Mouse (Mus musculus): ENCODE measurements around the gene Rgs6. TPM values are rescaled to one million over a fixed set of nuclear protein-coding genes. Genes with fewer than 3 reads are reported as not detected.

The Rgs6 gene
- polyA plus RNA-seq, 1 experiment from 2014 or later = 1.8 TPM

GRCm38 (mm10) chr12:82602823-82603222, 14.7 kb downstream of the Rgs6 start:
- Histone ChIP-seq H3K4me2 (no peak overlapping the region), H3K27me3 (no peaks in the 10 kb centered on the region), H3K4me1 (no peaks in the 10 kb centered on the region; the same call in 1 of the 2 replicates), H3K9me3 (no peaks in the 10 kb centered on the region), H3K27ac (no peak overlapping the region; the same call in 1 of the 2 replicates), H3K4me3 (replicated peaks) (no peak overlapping the region), H3K9ac (no peak overlapping the region), H3K36me3 (replicated peaks) (no peaks in the 10 kb centered on the region)
- 48% methylated on average over 4 of the region's 4 CpGs for WGBS
- ATAC-seq (ENCODE audit: low FRiP score) = no peak

- H3K9ac ChIP-seq = no peak overlapping the region
- ATAC-seq (ENCODE audit: low FRiP score) = no peak
- no peak overlapping the region for H3K4me2 ChIP-seq
- no peak overlapping the region for H3K4me3 ChIP-seq (replicated peaks)
- 27% methylated on average over 1 of the region's 1 CpGs for WGBS
- no peak overlapping the region for H3K27ac ChIP-seq
- no peaks in the 10 kb centered on the region for H3K36me3 ChIP-seq (replicated peaks)
- H3K9me3 ChIP-seq = no peaks in the 10 kb centered on the region
- no peaks in the 10 kb centered on the region; the same call in 1 of the 2 replicates for H3K4me1 ChIP-seq
- no peaks in the 10 kb centered on the region for H3K27me3 ChIP-seq
These were observed 15.2 kb downstream of the Rgs6 start for GRCm38 (mm10) chr12:82603308-82603707.

GRCm38 (mm10) chr12:82603979-82604378, 15.9 kb downstream of the Rgs6 start:
- no peaks in the 10 kb centered on the region for H3K36me3 ChIP-seq (replicated peaks)
- H3K9ac ChIP-seq = no peak overlapping the region
- H3K9me3 ChIP-seq = no peaks in the 10 kb centered on the region
- ATAC-seq (ENCODE audit: low FRiP score) = no peak
- H3K27ac ChIP-seq = no peak overlapping the region
- no peak overlapping the region for H3K4me3 ChIP-seq (replicated peaks)
- H3K4me1 ChIP-seq = no peaks in the 10 kb centered on the region; the same call in 1 of the 2 replicates
- H3K4me2 ChIP-seq = no peak overlapping the region
- WGBS = 81% methylated on average over 4 of the region's 4 CpGs
- no peaks in the 10 kb centered on the region for H3K27me3 ChIP-seq

GRCm38 (mm10) chr12:82612769-82613660, 24.9 kb downstream of the Rgs6 start:
- H3K4me3 ChIP-seq (replicated peaks) = no peak overlapping the region
- H3K36me3 ChIP-seq (replicated peaks) = no peaks in the 10 kb centered on the region
- ATAC-seq (ENCODE audit: low FRiP score) = no peak
- no peaks in the 10 kb centered on the region for H3K9me3 ChIP-seq
- H3K27me3 ChIP-seq = peaks cover 27% of the 10 kb centered on the region
- no peak overlapping the region for H3K4me2 ChIP-seq
- WGBS = 90% methylated on average over 13 of the region's 13 CpGs
- no peak overlapping the region for H3K27ac ChIP-seq
- peaks cover 13% of the 10 kb centered on the region for H3K4me1 ChIP-seq
- H3K9ac ChIP-seq = no peak overlapping the region

GRCm38 (mm10) chr12:82616486-82616812, 28.4 kb downstream of the Rgs6 start:
- Histone ChIP-seq H3K4me2 (peak overlapping the region; percentile 96), H3K27me3 (peaks cover 52% of the 10 kb centered on the region), H3K4me3 (replicated peaks) (peak overlapping the region; percentile 65), H3K9ac (peak overlapping the region; percentile 62), H3K4me1 (peaks cover 13% of the 10 kb centered on the region), H3K36me3 (replicated peaks) (no peaks in the 10 kb centered on the region), H3K9me3 (no peaks in the 10 kb centered on the region), H3K27ac (no peak overlapping the region)
- WGBS = 3% methylated on average over 19 of the region's 19 CpGs
- no peak for ATAC-seq (ENCODE audit: low FRiP score)

GRCm38 (mm10) chr12:82616813-82617681, 29.0 kb downstream of the Rgs6 start:
- H3K27ac ChIP-seq = no peak overlapping the region
- peak overlapping the region; percentile 65 for H3K4me3 ChIP-seq (replicated peaks)
- H3K27me3 ChIP-seq = peaks cover 52% of the 10 kb centered on the region
- H3K9ac ChIP-seq = peak overlapping the region; percentile 62
- H3K4me1 ChIP-seq = peaks cover 13% of the 10 kb centered on the region
- H3K4me2 ChIP-seq = peak overlapping the region; percentile 96
- ATAC-seq (ENCODE audit: low FRiP score) = peak; percentile 72
- under 1% methylated on average over 83 of the region's 86 CpGs for WGBS
- no peaks in the 10 kb centered on the region for H3K9me3 ChIP-seq
- no peaks in the 10 kb centered on the region for H3K36me3 ChIP-seq (replicated peaks)

- no peak for ATAC-seq (ENCODE audit: low FRiP score)
- H3K27ac ChIP-seq = no peak overlapping the region
- H3K27me3 ChIP-seq = peaks cover 52% of the 10 kb centered on the region
- WGBS = 19% methylated on average over 20 of the region's 20 CpGs
- peak overlapping the region; percentile 96 for H3K4me2 ChIP-seq
- H3K9me3 ChIP-seq = no peaks in the 10 kb centered on the region
- peak overlapping the region; percentile 65 for H3K4me3 ChIP-seq (replicated peaks)
- H3K9ac ChIP-seq = no peak overlapping the region
- peaks cover 13% of the 10 kb centered on the region for H3K4me1 ChIP-seq
- H3K36me3 ChIP-seq (replicated peaks) = no peaks in the 10 kb centered on the region
These were observed 29.7 kb downstream of the Rgs6 start for GRCm38 (mm10) chr12:82617682-82618370.

- Histone ChIP-seq H3K4me2 (no peak overlapping the region), H3K36me3 (replicated peaks) (no peaks in the 10 kb centered on the region), H3K4me3 (replicated peaks) (no peak overlapping the region), H3K27ac (no peak overlapping the region), H3K27me3 (no peaks in the 10 kb centered on the region), H3K4me1 (no peaks in the 10 kb centered on the region), H3K9me3 (no peaks in the 10 kb centered on the region), H3K9ac (no peak overlapping the region)
- no peak for ATAC-seq (ENCODE audit: low FRiP score)
- WGBS = 95% methylated on average over 10 of the region's 10 CpGs
These were observed 52.3 kb downstream of the Rgs6 start for GRCm38 (mm10) chr12:82640441-82640840.

GRCm38 (mm10) chr12:82647876-82648275, 59.8 kb downstream of the Rgs6 start:
- H3K27me3 ChIP-seq = no peaks in the 10 kb centered on the region
- H3K9ac ChIP-seq = no peak overlapping the region
- no peak overlapping the region for H3K27ac ChIP-seq
- no peaks in the 10 kb centered on the region for H3K4me1 ChIP-seq
- 91% methylated on average over 4 of the region's 4 CpGs for WGBS
- H3K36me3 ChIP-seq (replicated peaks) = no peaks in the 10 kb centered on the region
- H3K9me3 ChIP-seq = no peaks in the 10 kb centered on the region
- H3K4me2 ChIP-seq = no peak overlapping the region
- H3K4me3 ChIP-seq (replicated peaks) = no peak overlapping the region
- ATAC-seq (ENCODE audit: low FRiP score) = no peak

GRCm38 (mm10) chr12:82649991-82650390, 61.9 kb downstream of the Rgs6 start:
- Histone ChIP-seq H3K27ac (no peak overlapping the region), H3K4me1 (no peaks in the 10 kb centered on the region), H3K9ac (no peak overlapping the region), H3K4me3 (replicated peaks) (no peak overlapping the region), H3K36me3 (replicated peaks) (no peaks in the 10 kb centered on the region), H3K9me3 (no peaks in the 10 kb centered on the region), H3K4me2 (no peak overlapping the region), H3K27me3 (no peaks in the 10 kb centered on the region)
- ATAC-seq (ENCODE audit: low FRiP score) = no peak
- 64% methylated on average over 5 of the region's 5 CpGs for WGBS

- Histone ChIP-seq H3K9ac (no peak overlapping the region), H3K4me2 (no peak overlapping the region), H3K9me3 (no peaks in the 10 kb centered on the region), H3K36me3 (replicated peaks) (no peaks in the 10 kb centered on the region), H3K27ac (no peak overlapping the region), H3K27me3 (no peaks in the 10 kb centered on the region), H3K4me3 (replicated peaks) (no peak overlapping the region), H3K4me1 (no peaks in the 10 kb centered on the region)
- 79% methylated on average over 7 of the region's 7 CpGs for WGBS
- no peak for ATAC-seq (ENCODE audit: low FRiP score)
These were observed 76.5 kb downstream of the Rgs6 start for GRCm38 (mm10) chr12:82664598-82664997.

GRCm38 (mm10) chr12:82667441-82667840, 79.3 kb downstream of the Rgs6 start:
- Histone ChIP-seq H3K4me2 (no peak overlapping the region), H3K4me1 (no peaks in the 10 kb centered on the region), H3K27ac (no peak overlapping the region), H3K4me3 (replicated peaks) (no peak overlapping the region), H3K27me3 (no peaks in the 10 kb centered on the region), H3K9me3 (no peaks in the 10 kb centered on the region), H3K9ac (no peak overlapping the region), H3K36me3 (replicated peaks) (no peaks in the 10 kb centered on the region)
- 83% methylated on average over 3 of the region's 3 CpGs for WGBS
- no peak for ATAC-seq (ENCODE audit: low FRiP score)

All from forebrain, embryonic 12.5 days (tissue).